Mouse (Mus musculus): ENCODE measurements at regions not wholly inside any gene's neighbourhood (a gene's known extent, or its start where the extent isn't known, plus 50 kb on each side); places are given as distances from the start of the nearest gene placed in this dataset.

- Histone ChIP-seq H3K4me3 (no peak overlapping the region), H3K4me2 (ENCODE audit: low read depth) (no peak overlapping the region), H3K79me2 (ENCODE audit: control insufficient read depth, insufficient read depth) (no peaks in the 10 kb centered on the region), H3ac (ENCODE audit: control insufficient read depth, insufficient read length) (no peak overlapping the region), H3K36me3 (ENCODE audit: control insufficient read depth, insufficient read depth) (no peaks in the 10 kb centered on the region), H3K27me3 (ENCODE audit: control insufficient read depth, insufficient read depth, insufficient read length) (no peaks in the 10 kb centered on the region)
- no peak for TF ChIP-seq SRF (IDR thresholded peaks at IDR 0.05; ENCODE audit: control insufficient read depth, insufficient read length, low read depth)
- no peak for TF ChIP-seq POLR2A (IDR thresholded peaks at IDR 0.05; ENCODE audit: insufficient read length, low read depth)
- no peak for TF ChIP-seq MYOD1 (IDR thresholded peaks at IDR 0.05; ENCODE audit: control insufficient read depth in 1 of 3, insufficient read length in 2 of 3, low read depth in 2 of 3)
- TF ChIP-seq TCF12 (IDR thresholded peaks at IDR 0.05; ENCODE audit: insufficient read depth, poor library complexity, severe bottlenecking): no peak
- no peak for TF ChIP-seq MYOG (IDR thresholded peaks at IDR 0.05; ENCODE audit: control insufficient read depth in 1 of 3, insufficient read depth in 1 of 3, insufficient read length in 2 of 3, low read depth in 2 of 3)
Observed at GRCm38 (mm10) chr7:78994134-78994533, 59.1 kb upstream of the Acan start.

DNA sequence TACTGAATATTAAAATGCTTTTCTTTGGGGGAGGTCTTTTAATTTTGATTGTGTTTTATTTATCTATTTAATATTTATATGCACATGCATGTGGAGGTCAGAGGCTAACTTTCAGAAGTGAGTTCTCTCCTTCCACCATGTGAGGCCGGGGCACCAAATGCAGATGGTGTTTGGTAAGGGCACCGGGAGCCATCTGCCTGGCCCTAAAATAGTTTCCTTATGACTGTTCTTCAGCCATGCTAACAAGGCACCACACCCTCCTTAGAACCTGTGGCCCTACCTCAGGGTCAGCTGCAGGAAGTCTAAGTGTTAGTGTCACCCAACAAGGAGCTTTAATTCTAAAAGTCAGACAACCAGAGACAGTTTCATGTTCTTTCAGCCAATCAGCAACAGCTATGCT lies 58.2 kb upstream of the Acan start:
- no peak overlapping the region for H3K4me2 ChIP-seq (ENCODE audit: low read depth)

GRCm38 (mm10) chr7:78995820-78996219 lies 57.5 kb upstream of the Acan start:
- no peaks in the 10 kb centered on the region for H3K27me3 ChIP-seq (ENCODE audit: control insufficient read depth, insufficient read depth, insufficient read length)
- no peak overlapping the region for H3K4me3 ChIP-seq
- H3K4me2 ChIP-seq (ENCODE audit: low read depth): no peak overlapping the region
- H3K36me3 ChIP-seq (ENCODE audit: control insufficient read depth, insufficient read depth): no peaks in the 10 kb centered on the region
- no peaks in the 10 kb centered on the region for H3K79me2 ChIP-seq (ENCODE audit: control insufficient read depth, insufficient read depth)
- H3ac ChIP-seq (ENCODE audit: control insufficient read depth, insufficient read length): no peak overlapping the region
- TF ChIP-seq E2F4 (IDR thresholded peaks at IDR 0.05; ENCODE audit: insufficient read depth) (no peak), USF1 (IDR thresholded peaks at IDR 0.05; ENCODE audit: low read depth) (no peak), MAX (IDR thresholded peaks at IDR 0.05; ENCODE audit: low read depth) (no peak), MYOG (IDR thresholded peaks at IDR 0.05; ENCODE audit: control insufficient read depth in 1 of 3, insufficient read depth in 1 of 3, insufficient read length in 2 of 3, low read depth in 2 of 3) (no peak), SRF (IDR thresholded peaks at IDR 0.05; ENCODE audit: control insufficient read depth, insufficient read length, low read depth) (no peak), MYOD1 (IDR thresholded peaks at IDR 0.05; ENCODE audit: control insufficient read depth in 1 of 3, insufficient read length in 2 of 3, low read depth in 2 of 3) (no peak), CEBPB (IDR thresholded peaks at IDR 0.05; ENCODE audit: insufficient read depth, poor library complexity, severe bottlenecking) (no peak), REST (IDR thresholded peaks at IDR 0.05; ENCODE audit: insufficient read depth, insufficient read length) (no peak), POLR2A (IDR thresholded peaks at IDR 0.05; ENCODE audit: insufficient read length, low read depth) (no peak), TCF12 (IDR thresholded peaks at IDR 0.05; ENCODE audit: insufficient read depth, poor library complexity, severe bottlenecking) (no peak), TCF3 (IDR thresholded peaks at IDR 0.05; ENCODE audit: insufficient read length, low read depth) (no peak), POLR2AphosphoS2 (IDR thresholded peaks at IDR 0.05; ENCODE audit: insufficient read length, low read depth) (no peak)

More for the DNA sequence above, 58.2 kb upstream of the Acan start:
- no peaks in the 10 kb centered on the region for H3K79me2 ChIP-seq (ENCODE audit: control insufficient read depth, insufficient read depth)
- H3K27me3 ChIP-seq (ENCODE audit: control insufficient read depth, insufficient read depth, insufficient read length): no peaks in the 10 kb centered on the region
- TF ChIP-seq E2F4 (IDR thresholded peaks at IDR 0.05; ENCODE audit: insufficient read depth) (no peak), POLR2A (IDR thresholded peaks at IDR 0.05; ENCODE audit: insufficient read length, low read depth) (no peak), SRF (IDR thresholded peaks at IDR 0.05; ENCODE audit: control insufficient read depth, insufficient read length, low read depth) (no peak), USF1 (IDR thresholded peaks at IDR 0.05; ENCODE audit: low read depth) (no peak), TCF3 (IDR thresholded peaks at IDR 0.05; ENCODE audit: insufficient read length, low read depth) (no peak), TCF12 (IDR thresholded peaks at IDR 0.05; ENCODE audit: insufficient read depth, poor library complexity, severe bottlenecking) (no peak), CEBPB (IDR thresholded peaks at IDR 0.05; ENCODE audit: insufficient read depth, poor library complexity, severe bottlenecking) (no peak), MAX (IDR thresholded peaks at IDR 0.05; ENCODE audit: low read depth) (no peak), REST (IDR thresholded peaks at IDR 0.05; ENCODE audit: insufficient read depth, insufficient read length) (no peak), MYOD1 (IDR thresholded peaks at IDR 0.05; ENCODE audit: control insufficient read depth in 1 of 3, insufficient read length in 2 of 3, low read depth in 2 of 3) (no peak), MYOG (IDR thresholded peaks at IDR 0.05; ENCODE audit: control insufficient read depth in 1 of 3, insufficient read depth in 1 of 3, insufficient read length in 2 of 3, low read depth in 2 of 3) (no peak), POLR2AphosphoS2 (IDR thresholded peaks at IDR 0.05; ENCODE audit: insufficient read length, low read depth) (no peak)
- no peaks in the 10 kb centered on the region for H3K36me3 ChIP-seq (ENCODE audit: control insufficient read depth, insufficient read depth)
- H3K4me3 ChIP-seq: no peak overlapping the region
- no peak overlapping the region for H3ac ChIP-seq (ENCODE audit: control insufficient read depth, insufficient read length)

Data from myocyte (in vitro differentiated cells).